Mouse (Mus musculus): ENCODE results near the gene Adcy7. TPM values are rescaled to one million over a fixed set of nuclear protein-coding genes. Genes with fewer than 3 reads are reported as not detected.

Adcy7 gene
- 1.8 and 2.1 TPM in 2 replicates for polyA plus RNA-seq (2014; fragmentation: Nextera tagmentation; extraction: Ambion mirVana)

- Histone ChIP-seq H3K27ac (ENCODE audit: low read depth, low read length) (no peak within 1 kb of the TSS), H3K27me3 (ENCODE audit: control insufficient read depth, insufficient read depth, low read length) (peaks cover 15% of the 10 kb centered on the region), H3K4me3 (ENCODE audit: low read depth, low read length) (peak within 1 kb of the TSS; percentile 35), H3K4me1 (ENCODE audit: control insufficient read depth, insufficient read depth, low read length) (peaks cover 11% of the 10 kb centered on the region), H3K36me3 (ENCODE audit: control insufficient read depth, insufficient read depth, low read length) (no peaks in the 10 kb centered on the region), H3K9me3 (ENCODE audit: control insufficient read depth, low read length) (no peaks in the 10 kb centered on the region), H3K4me2 (peak within 1 kb of the TSS; percentile 91), H3K9ac (ENCODE audit: low read length) (peak within 1 kb of the TSS; percentile 67)
- DNase-seq (ENCODE audit: low spot score, missing footprints) (peak; percentile 95), ATAC-seq (ENCODE audit: low FRiP score) (peak; percentile 68)
- 3% methylated on average over 64 of the region's 64 CpGs for WGBS
Observed at GRCm38 (mm10) chr8:88272231-88273050, at the start of gene Adcy7. Gene Adcy7, plus strand, starts transcription at chr8:88272403.

- Histone ChIP-seq H3K4me2 (0 out of 2 replicates have a peak overlapping the region, but pooled peaks have one; percentile 6), H3K27me3 (ENCODE audit: control insufficient read depth, insufficient read depth, low read length) (no peaks in the 10 kb centered on the region), H3K4me3 (ENCODE audit: low read depth, low read length) (no peak overlapping the region), H3K9me3 (ENCODE audit: control insufficient read depth, low read length) (no peaks in the 10 kb centered on the region), H3K36me3 (ENCODE audit: control insufficient read depth, insufficient read depth, low read length) (no peaks in the 10 kb centered on the region), H3K27ac (ENCODE audit: low read depth, low read length) (peak overlapping the region; percentile 42), H3K4me1 (ENCODE audit: control insufficient read depth, insufficient read depth, low read length) (peaks cover 23% of the 10 kb centered on the region), H3K9ac (ENCODE audit: low read length) (peak overlapping the region; percentile 42)
- peak; percentile 33; the same call in 1 of the 2 replicates for ATAC-seq (ENCODE audit: low FRiP score)
- peak; percentile 89 for DNase-seq (ENCODE audit: low spot score, missing footprints)
- 16% methylated on average over 5 of the region's 5 CpGs for WGBS
Observed at GRCm38 (mm10) chr8:88225358-88225757, 46.8 kb upstream of the Adcy7 start.

- Histone ChIP-seq H3K4me3 (ENCODE audit: low read depth, low read length) (no peak overlapping the region), H3K9me3 (ENCODE audit: control insufficient read depth, low read length) (no peaks in the 10 kb centered on the region), H3K4me1 (ENCODE audit: control insufficient read depth, insufficient read depth, low read length) (peaks cover 23% of the 10 kb centered on the region), H3K9ac (ENCODE audit: low read length) (no peak overlapping the region), H3K4me2 (no peak overlapping the region), H3K36me3 (ENCODE audit: control insufficient read depth, insufficient read depth, low read length) (no peaks in the 10 kb centered on the region), H3K27me3 (ENCODE audit: control insufficient read depth, insufficient read depth, low read length) (no peaks in the 10 kb centered on the region), H3K27ac (ENCODE audit: low read depth, low read length) (no peak overlapping the region)
- WGBS, result 63% methylated on average over 6 of the region's 6 CpGs
- no peak for DNase-seq (ENCODE audit: low spot score, missing footprints)
- no peak for ATAC-seq (ENCODE audit: low FRiP score)
Observed at GRCm38 (mm10) chr8:88227851-88228250, 44.4 kb upstream of the Adcy7 start.

GRCm38 (mm10) chr8:88228286-88228685 lies 43.9 kb upstream of the Adcy7 start:
- WGBS, result 82% methylated on average over 1 of the region's 1 CpGs
- Histone ChIP-seq H3K4me2 (no peak overlapping the region), H3K27ac (ENCODE audit: low read depth, low read length) (no peak overlapping the region), H3K4me3 (ENCODE audit: low read depth, low read length) (no peak overlapping the region), H3K36me3 (ENCODE audit: control insufficient read depth, insufficient read depth, low read length) (no peaks in the 10 kb centered on the region), H3K9ac (ENCODE audit: low read length) (no peak overlapping the region), H3K4me1 (ENCODE audit: control insufficient read depth, insufficient read depth, low read length) (peaks cover 23% of the 10 kb centered on the region), H3K27me3 (ENCODE audit: control insufficient read depth, insufficient read depth, low read length) (no peaks in the 10 kb centered on the region), H3K9me3 (ENCODE audit: control insufficient read depth, low read length) (no peaks in the 10 kb centered on the region)
- no peak for ATAC-seq (ENCODE audit: low FRiP score)
- DNase-seq (ENCODE audit: low spot score, missing footprints), result no peak

GRCm38 (mm10) chr8:88228800-88229199 lies 43.4 kb upstream of the Adcy7 start:
- Histone ChIP-seq H3K4me1 (ENCODE audit: control insufficient read depth, insufficient read depth, low read length) (peaks cover 23% of the 10 kb centered on the region), H3K4me2 (no peak overlapping the region), H3K4me3 (ENCODE audit: low read depth, low read length) (no peak overlapping the region), H3K36me3 (ENCODE audit: control insufficient read depth, insufficient read depth, low read length) (no peaks in the 10 kb centered on the region), H3K27me3 (ENCODE audit: control insufficient read depth, insufficient read depth, low read length) (no peaks in the 10 kb centered on the region), H3K27ac (ENCODE audit: low read depth, low read length) (no peak overlapping the region), H3K9ac (ENCODE audit: low read length) (no peak overlapping the region), H3K9me3 (ENCODE audit: control insufficient read depth, low read length) (no peaks in the 10 kb centered on the region)
- DNase-seq (ENCODE audit: low spot score, missing footprints) (no peak), ATAC-seq (ENCODE audit: low FRiP score) (no peak)
- WGBS, result 50% methylated on average over 1 of the region's 1 CpGs

DNA sequence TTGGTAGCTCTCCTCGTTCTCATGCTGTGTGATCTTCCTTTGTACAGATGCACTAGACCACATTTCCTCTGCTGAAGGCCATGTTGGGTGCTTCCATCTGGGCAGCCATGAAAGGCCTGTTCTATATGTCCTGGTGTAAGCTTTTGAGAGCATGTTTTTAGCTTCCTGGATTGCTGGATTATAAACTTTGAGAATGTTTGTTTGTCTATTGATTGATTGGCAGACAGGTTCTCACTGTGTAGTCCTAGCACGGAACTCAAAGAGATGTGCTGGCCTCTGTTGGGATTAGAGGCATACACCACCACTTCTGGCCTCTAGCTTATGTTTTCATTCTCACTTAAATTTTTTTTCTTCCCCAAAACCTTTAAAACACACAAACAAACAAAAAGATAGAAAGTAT lies 35.5 kb upstream of the Adcy7 start:
- ATAC-seq (ENCODE audit: low FRiP score) (no peak), DNase-seq (ENCODE audit: low spot score, missing footprints) (peak; percentile 65)
- Histone ChIP-seq H3K4me3 (ENCODE audit: low read depth, low read length) (no peak overlapping the region), H3K9ac (ENCODE audit: low read length) (no peak overlapping the region), H3K27ac (ENCODE audit: low read depth, low read length) (no peak overlapping the region), H3K36me3 (ENCODE audit: control insufficient read depth, insufficient read depth, low read length) (no peaks in the 10 kb centered on the region), H3K27me3 (ENCODE audit: control insufficient read depth, insufficient read depth, low read length) (no peaks in the 10 kb centered on the region), H3K9me3 (ENCODE audit: control insufficient read depth, low read length) (no peaks in the 10 kb centered on the region), H3K4me2 (no peak overlapping the region), H3K4me1 (ENCODE audit: control insufficient read depth, insufficient read depth, low read length) (no peaks in the 10 kb centered on the region)
- WGBS, result 70% methylated on average over 2 of the region's 2 CpGs

GRCm38 (mm10) chr8:88237606-88238005 lies 34.6 kb upstream of the Adcy7 start:
- Histone ChIP-seq H3K36me3 (ENCODE audit: control insufficient read depth, insufficient read depth, low read length) (no peaks in the 10 kb centered on the region), H3K9me3 (ENCODE audit: control insufficient read depth, low read length) (no peaks in the 10 kb centered on the region), H3K4me3 (ENCODE audit: low read depth, low read length) (no peak overlapping the region), H3K4me2 (no peak overlapping the region), H3K27ac (ENCODE audit: low read depth, low read length) (no peak overlapping the region), H3K9ac (ENCODE audit: low read length) (no peak overlapping the region), H3K4me1 (ENCODE audit: control insufficient read depth, insufficient read depth, low read length) (no peaks in the 10 kb centered on the region), H3K27me3 (ENCODE audit: control insufficient read depth, insufficient read depth, low read length) (no peaks in the 10 kb centered on the region)
- no peak for DNase-seq (ENCODE audit: low spot score, missing footprints)
- no peak for ATAC-seq (ENCODE audit: low FRiP score)
- WGBS, result 80% methylated on average over 2 of the region's 2 CpGs

GRCm38 (mm10) chr8:88239277-88239676 lies 32.9 kb upstream of the Adcy7 start:
- Histone ChIP-seq H3K4me3 (ENCODE audit: low read depth, low read length) (no peak overlapping the region), H3K9me3 (ENCODE audit: control insufficient read depth, low read length) (no peaks in the 10 kb centered on the region), H3K36me3 (ENCODE audit: control insufficient read depth, insufficient read depth, low read length) (no peaks in the 10 kb centered on the region), H3K9ac (ENCODE audit: low read length) (no peak overlapping the region), H3K4me2 (no peak overlapping the region), H3K27ac (ENCODE audit: low read depth, low read length) (no peak overlapping the region), H3K27me3 (ENCODE audit: control insufficient read depth, insufficient read depth, low read length) (no peaks in the 10 kb centered on the region), H3K4me1 (ENCODE audit: control insufficient read depth, insufficient read depth, low read length) (no peaks in the 10 kb centered on the region)
- DNase-seq (ENCODE audit: low spot score, missing footprints) (no peak), ATAC-seq (ENCODE audit: low FRiP score) (no peak)
- 87% methylated on average over 5 of the region's 5 CpGs for WGBS

- H3K4me1 ChIP-seq (ENCODE audit: control insufficient read depth, insufficient read depth, low read length), result no peaks in the 10 kb centered on the region
- H3K4me2 ChIP-seq, result no peak overlapping the region
- no peak overlapping the region for H3K27ac ChIP-seq (ENCODE audit: low read depth, low read length)
- no peaks in the 10 kb centered on the region for H3K9me3 ChIP-seq (ENCODE audit: control insufficient read depth, low read length)
- no peaks in the 10 kb centered on the region for H3K27me3 ChIP-seq (ENCODE audit: control insufficient read depth, insufficient read depth, low read length)
- DNase-seq (ENCODE audit: low spot score, missing footprints), result no peak
- H3K9ac ChIP-seq (ENCODE audit: low read length), result no peak overlapping the region
- no peak overlapping the region for H3K4me3 ChIP-seq (ENCODE audit: low read depth, low read length)
- ATAC-seq (ENCODE audit: low FRiP score), result no peak
- H3K36me3 ChIP-seq (ENCODE audit: control insufficient read depth, insufficient read depth, low read length), result no peaks in the 10 kb centered on the region
- 90% methylated on average over 4 of the region's 4 CpGs for WGBS
Observed at GRCm38 (mm10) chr8:88241871-88242270, 30.3 kb upstream of the Adcy7 start.
